Mouse (Mus musculus): ENCODE measurements around the gene Fam102b. TPM values are rescaled to one million over a fixed set of nuclear protein-coding genes. Genes with fewer than 3 reads are reported as not detected.

The Fam102b gene
- polyA plus RNA-seq, 1 experiment: 3.0 TPM

GRCm38 (mm10) chr3:109012595-109012994 lies 14.8 kb downstream of the Fam102b start:
- TF ChIP-seq CTCF (IDR thresholded peaks at IDR 0.05; ENCODE audit: extremely low read depth, insufficient read length, insufficient replicate concordance, low read depth, low read length): no peak
- no peak for TF ChIP-seq POLR2A (IDR thresholded peaks at IDR 0.05; ENCODE audit: low read depth, low read length)
- Histone ChIP-seq H3K36me3 (ENCODE audit: control insufficient read depth, insufficient read depth, low read length) (no peaks in the 10 kb centered on the region), H3K27ac (ENCODE audit: insufficient read depth, low read depth, low read length) (no peak overlapping the region), H3K4me1 (ENCODE audit: control insufficient read depth, insufficient read depth, insufficient read length, low read length) (no peaks in the 10 kb centered on the region; the same call in 1 of the 2 replicates), H3K4me3 (ENCODE audit: low read depth, low read length) (no peak overlapping the region), H3K27me3 (ENCODE audit: control insufficient read depth, insufficient read depth, low read length) (no peaks in the 10 kb centered on the region)
- WGBS: 58% methylated on average over 4 of the region's 4 CpGs

- H3K36me3 ChIP-seq (ENCODE audit: control insufficient read depth, insufficient read depth, low read length): no peaks in the 10 kb centered on the region
- H3K4me3 ChIP-seq (ENCODE audit: low read depth, low read length): no peak overlapping the region
- 7% methylated on average over 7 of the region's 7 CpGs for WGBS
- no peaks in the 10 kb centered on the region for H3K27me3 ChIP-seq (ENCODE audit: control insufficient read depth, insufficient read depth, low read length)
- H3K27ac ChIP-seq (ENCODE audit: insufficient read depth, low read depth, low read length): peak overlapping the region; percentile 53; the same call in 1 of the 2 replicates
- TF ChIP-seq CTCF (IDR thresholded peaks at IDR 0.05; ENCODE audit: extremely low read depth, insufficient read length, insufficient replicate concordance, low read depth, low read length) (no peak), POLR2A (IDR thresholded peaks at IDR 0.05; ENCODE audit: low read depth, low read length) (no peak)
- H3K4me1 ChIP-seq (ENCODE audit: control insufficient read depth, insufficient read depth, insufficient read length, low read length): no peaks in the 10 kb centered on the region; the same call in 1 of the 2 replicates
These were observed 16.7 kb downstream of the Fam102b start for GRCm38 (mm10) chr3:109010489-109011260.

- Histone ChIP-seq H3K36me3 (ENCODE audit: control insufficient read depth, insufficient read depth, low read length) (no peaks in the 10 kb centered on the region), H3K4me3 (ENCODE audit: low read depth, low read length) (no peak overlapping the region), H3K27ac (ENCODE audit: insufficient read depth, low read depth, low read length) (no peak overlapping the region), H3K4me1 (ENCODE audit: control insufficient read depth, insufficient read depth, insufficient read length, low read length) (no peaks in the 10 kb centered on the region; the same call in 1 of the 2 replicates), H3K27me3 (ENCODE audit: control insufficient read depth, insufficient read depth, low read length) (no peaks in the 10 kb centered on the region)
- WGBS: 78% methylated on average over 5 of the region's 5 CpGs
- TF ChIP-seq CTCF (IDR thresholded peaks at IDR 0.05; ENCODE audit: extremely low read depth, insufficient read length, insufficient replicate concordance, low read depth, low read length): no peak
- no peak for TF ChIP-seq POLR2A (IDR thresholded peaks at IDR 0.05; ENCODE audit: low read depth, low read length)
These were observed 19.2 kb downstream of the Fam102b start for GRCm38 (mm10) chr3:109008180-109008579.

GRCm38 (mm10) chr3:109005777-109006176 lies 21.6 kb downstream of the Fam102b start:
- Histone ChIP-seq H3K27ac (ENCODE audit: insufficient read depth, low read depth, low read length) (no peak overlapping the region), H3K36me3 (ENCODE audit: control insufficient read depth, insufficient read depth, low read length) (peaks cover 4% of the 10 kb centered on the region; the same call in 1 of the 2 replicates), H3K4me1 (ENCODE audit: control insufficient read depth, insufficient read depth, insufficient read length, low read length) (no peaks in the 10 kb centered on the region; the same call in 1 of the 2 replicates), H3K27me3 (ENCODE audit: control insufficient read depth, insufficient read depth, low read length) (no peaks in the 10 kb centered on the region), H3K4me3 (ENCODE audit: low read depth, low read length) (no peak overlapping the region)
- 83% methylated on average over 5 of the region's 5 CpGs for WGBS
- TF ChIP-seq CTCF (IDR thresholded peaks at IDR 0.05; ENCODE audit: extremely low read depth, insufficient read length, insufficient replicate concordance, low read depth, low read length) (no peak), POLR2A (IDR thresholded peaks at IDR 0.05; ENCODE audit: low read depth, low read length) (no peak)

GRCm38 (mm10) chr3:108999173-108999572 lies 28.2 kb downstream of the Fam102b start:
- Histone ChIP-seq H3K4me3 (ENCODE audit: low read depth, low read length) (no peak overlapping the region), H3K27ac (ENCODE audit: insufficient read depth, low read depth, low read length) (no peak overlapping the region), H3K4me1 (ENCODE audit: control insufficient read depth, insufficient read depth, insufficient read length, low read length) (no peaks in the 10 kb centered on the region), H3K36me3 (ENCODE audit: control insufficient read depth, insufficient read depth, low read length) (peaks cover 4% of the 10 kb centered on the region; the same call in 1 of the 2 replicates), H3K27me3 (ENCODE audit: control insufficient read depth, insufficient read depth, low read length) (no peaks in the 10 kb centered on the region)
- WGBS: 50% methylated on average over 1 of the region's 1 CpGs
- no peak for TF ChIP-seq POLR2A (IDR thresholded peaks at IDR 0.05; ENCODE audit: low read depth, low read length)
- TF ChIP-seq CTCF (IDR thresholded peaks at IDR 0.05; ENCODE audit: extremely low read depth, insufficient read length, insufficient replicate concordance, low read depth, low read length): no peak

GRCm38 (mm10) chr3:108997762-108998161 lies 29.6 kb downstream of the Fam102b start:
- TF ChIP-seq CTCF (IDR thresholded peaks at IDR 0.05; ENCODE audit: extremely low read depth, insufficient read length, insufficient replicate concordance, low read depth, low read length) (no peak), POLR2A (IDR thresholded peaks at IDR 0.05; ENCODE audit: low read depth, low read length) (no peak)
- WGBS: 40% methylated on average over 4 of the region's 4 CpGs
- Histone ChIP-seq H3K27ac (ENCODE audit: insufficient read depth, low read depth, low read length) (no peak overlapping the region), H3K4me1 (ENCODE audit: control insufficient read depth, insufficient read depth, insufficient read length, low read length) (no peaks in the 10 kb centered on the region), H3K36me3 (ENCODE audit: control insufficient read depth, insufficient read depth, low read length) (peaks cover 4% of the 10 kb centered on the region), H3K27me3 (ENCODE audit: control insufficient read depth, insufficient read depth, low read length) (no peaks in the 10 kb centered on the region), H3K4me3 (ENCODE audit: low read depth, low read length) (no peak overlapping the region)

- no peak overlapping the region for H3K27ac ChIP-seq (ENCODE audit: insufficient read depth, low read depth, low read length)
- no peaks in the 10 kb centered on the region for H3K4me1 ChIP-seq (ENCODE audit: control insufficient read depth, insufficient read depth, insufficient read length, low read length)
- H3K4me3 ChIP-seq (ENCODE audit: low read depth, low read length): no peak overlapping the region
- H3K36me3 ChIP-seq (ENCODE audit: control insufficient read depth, insufficient read depth, low read length): peaks cover 2% of the 10 kb centered on the region
- no peak for TF ChIP-seq CTCF (IDR thresholded peaks at IDR 0.05; ENCODE audit: extremely low read depth, insufficient read length, insufficient replicate concordance, low read depth, low read length)
- TF ChIP-seq POLR2A (IDR thresholded peaks at IDR 0.05; ENCODE audit: low read depth, low read length): no peak
- H3K27me3 ChIP-seq (ENCODE audit: control insufficient read depth, insufficient read depth, low read length): no peaks in the 10 kb centered on the region
- WGBS: 39% methylated on average over 11 of the region's 11 CpGs
These were observed 30.1 kb downstream of the Fam102b start for GRCm38 (mm10) chr3:108997284-108997683.

Data from small intestine, adult 2 months (tissue).